Mouse (Mus musculus) heart, postnatal 0 days (tissue): ENCODE measurements around the gene Gm10320. TPM values are rescaled to one million over a fixed set of nuclear protein-coding genes. Genes with fewer than 3 reads are reported as not detected.

Experiments
- ATAC-seq: fragments of 200-750 bp; cut with Nextera tagmentation; 2 replicates; pipeline ENCODE4 v1.8.0; 2017; ENCODE audit warnings: low read depth, moderate number of reproducible peaks, moderate library complexity; ENCODE audit not compliant: insufficient read depth
- DNase-seq: peaks from one replicate; pipeline ENCODE4 v3.0.0-alpha.2; 2016; ENCODE audit warnings: low spot score
- H3K27ac ChIP-seq: fragments of 300-500 bp; sonication (generic); 2 replicates; pipeline ENCODE4 v1.5.1; 2014; ENCODE audit warnings: low read depth, mild to moderate bottlenecking
- H3K27me3 ChIP-seq: fragments of 300-500 bp; sonication (generic); 2 replicates; pipeline ENCODE4 v1.6.1; 2014; ENCODE audit warnings: low read length, mixed read lengths; ENCODE audit not compliant: control insufficient read depth, insufficient read depth
- H3K36me3 ChIP-seq: fragments of 300-500 bp; sonication (generic); replicated peaks from 2 replicates; pipeline ENCODE4 v1.6.1; 2014; ENCODE audit warnings: low read length, mixed read lengths; ENCODE audit not compliant: control insufficient read depth, insufficient read depth
- H3K4me1 ChIP-seq: fragments of 300-500 bp; sonication (generic); 2 replicates; pipeline ENCODE4 v1.6.1; 2014; ENCODE audit warnings: antibody characterized with exemption; ENCODE audit not compliant: control insufficient read depth, insufficient read depth
- H3K4me2 ChIP-seq: fragments of 300-500 bp; sonication (generic); 2 replicates; pipeline ENCODE4 v1.6.1; 2014; ENCODE audit warnings: low read depth, mild to moderate bottlenecking, low read length, moderate library complexity
- H3K4me3 ChIP-seq: fragments of 300-500 bp; sonication (generic); 2 replicates; pipeline ENCODE4 v1.5.1; 2014; ENCODE audit warnings: low read depth, low read length
- H3K9ac ChIP-seq: fragments of 300-500 bp; sonication (generic); replicated peaks from 2 replicates; pipeline ENCODE4 v1.6.1; 2014; ENCODE audit warnings: low read depth, low read length, mixed read lengths
- H3K9me3 ChIP-seq: fragments of 300-500 bp; sonication (generic); replicated peaks from 2 replicates; pipeline ENCODE4 v1.6.1; 2016; ENCODE audit warnings: low read length; ENCODE audit not compliant: control insufficient read depth
- CTCF ChIP-seq: IDR thresholded peaks from 2 replicates; pipeline ENCODE4 v1.5.1; 2016; ENCODE audit warnings: antibody characterized with exemption, control low read depth, low read depth
- EP300 ChIP-seq: IDR thresholded peaks from 2 replicates; pipeline ENCODE4 v1.6.1; 2016; ENCODE audit warnings: antibody characterized with exemption, low read depth
- WGBS: fragments of 180-500 bp; shearing (Covaris S2); extraction: QIAGEN DNeasy Blood & Tissue Kit; methylation state at CpG from one replicate; pipeline ENCODE4 v1.1.7; 2014; 5-methylcytosine and 5-hydroxymethylcytosine counted together
- polyA plus RNA-seq: library from polyadenylated mRNA; unstranded; fragments of >200 nt; fragmentation: Nextera tagmentation; extraction: Ambion mirVana; gene quantifications from 2 replicates; pipeline ENCODE4 v1.2.1, GENCODE M21; 2015
- total RNA-seq: library from RNA; depleted of rRNA; stranded (reverse); fragments of >200 nt; gene quantifications from 2 replicates; pipeline ENCODE4 v1.2.3, GENCODE M21; 2014; ENCODE audit warnings: low replicate concordance

Gene Gm10320
- total and polyA plus RNA-seq, 2 experiments from 2014 or later, result 0.66 TPM; not detected in 1

GRCm38 (mm10) chr13:98523719-98524316, 32.0 kb upstream of the Gm10320 start:
- H3K36me3 ChIP-seq, result no peaks in the 10 kb centered on the region
- no peak overlapping the region for H3K27ac ChIP-seq
- H3K9me3 ChIP-seq, result peaks cover 6% of the 10 kb centered on the region; the same call in 1 of the 2 replicates
- peaks cover 3% of the 10 kb centered on the region; the same call in 1 of the 2 replicates for H3K27me3 ChIP-seq
- ATAC-seq, result no peak
- 82% methylated on average over 6 of the region's 6 CpGs for WGBS
- no peak overlapping the region for H3K4me2 ChIP-seq
- H3K4me1 ChIP-seq, result no peaks in the 10 kb centered on the region
- no peak overlapping the region for H3K4me3 ChIP-seq
- TF ChIP-seq CTCF, result no peak
- TF ChIP-seq EP300, result no peak
- no peak for DNase-seq
- no peak overlapping the region for H3K9ac ChIP-seq

- TF ChIP-seq EP300 (no peak), CTCF (no peak)
- no peak overlapping the region for H3K4me2 ChIP-seq
- H3K27ac ChIP-seq, result no peak overlapping the region
- peak overlapping the region; percentile 2; the same call in 1 of the 2 replicates for H3K4me3 ChIP-seq
- H3K4me1 ChIP-seq, result no peaks in the 10 kb centered on the region
- no peaks in the 10 kb centered on the region for H3K36me3 ChIP-seq
- H3K9ac ChIP-seq, result no peak overlapping the region
- no peak for DNase-seq
- H3K27me3 ChIP-seq, result peaks cover 3% of the 10 kb centered on the region; the same call in 1 of the 2 replicates
- no peak for ATAC-seq
- H3K9me3 ChIP-seq, result peaks cover 6% of the 10 kb centered on the region; the same call in 1 of the 2 replicates
- 27% methylated on average over 11 of the region's 11 CpGs for WGBS
Observed at GRCm38 (mm10) chr13:98518341-98518740, 26.5 kb upstream of the Gm10320 start.

- Histone ChIP-seq H3K4me1 (no peaks in the 10 kb centered on the region), H3K27ac (no peak overlapping the region), H3K27me3 (peaks cover 3% of the 10 kb centered on the region; the same call in 1 of the 2 replicates), H3K36me3 (no peaks in the 10 kb centered on the region), H3K9me3 (peaks cover 6% of the 10 kb centered on the region; the same call in 1 of the 2 replicates), H3K9ac (no peak overlapping the region), H3K4me3 (no peak overlapping the region), H3K4me2 (no peak overlapping the region)
- 68% methylated on average over 5 of the region's 5 CpGs for WGBS
- ATAC-seq (no peak), DNase-seq (no peak)
- TF ChIP-seq CTCF (no peak), EP300 (no peak)
Observed at GRCm38 (mm10) chr13:98517666-98518065, 25.9 kb upstream of the Gm10320 start.

GRCm38 (mm10) chr13:98516985-98517384, 25.2 kb upstream of the Gm10320 start:
- no peak overlapping the region for H3K9ac ChIP-seq
- no peaks in the 10 kb centered on the region for H3K9me3 ChIP-seq
- H3K4me3 ChIP-seq, result no peak overlapping the region
- no peaks in the 10 kb centered on the region for H3K36me3 ChIP-seq
- ATAC-seq (no peak), DNase-seq (no peak)
- H3K4me2 ChIP-seq, result no peak overlapping the region
- no peaks in the 10 kb centered on the region for H3K4me1 ChIP-seq
- H3K27ac ChIP-seq, result no peak overlapping the region
- H3K27me3 ChIP-seq, result peaks cover 6% of the 10 kb centered on the region; the same call in 1 of the 2 replicates
- WGBS, result 78% methylated on average over 4 of the region's 4 CpGs
- no peak for TF ChIP-seq EP300
- TF ChIP-seq CTCF, result no peak

GRCm38 (mm10) chr13:98512066-98512465, 20.3 kb upstream of the Gm10320 start:
- no peaks in the 10 kb centered on the region for H3K36me3 ChIP-seq
- no peak for TF ChIP-seq CTCF
- no peak for TF ChIP-seq EP300
- no peak overlapping the region for H3K9ac ChIP-seq
- no peaks in the 10 kb centered on the region for H3K9me3 ChIP-seq
- no peak overlapping the region for H3K27ac ChIP-seq
- H3K4me2 ChIP-seq, result no peak overlapping the region
- H3K4me1 ChIP-seq, result no peaks in the 10 kb centered on the region
- WGBS, result 71% methylated on average over 4 of the region's 4 CpGs
- H3K4me3 ChIP-seq, result no peak overlapping the region
- H3K27me3 ChIP-seq, result peaks cover 28% of the 10 kb centered on the region
- no peak for DNase-seq
- no peak for ATAC-seq

- ATAC-seq, result no peak
- peaks cover 72% of the 10 kb centered on the region for H3K27me3 ChIP-seq
- H3K4me3 ChIP-seq, result no peak overlapping the region
- H3K9ac ChIP-seq, result no peak overlapping the region
- H3K4me2 ChIP-seq, result no peak overlapping the region
- no peaks in the 10 kb centered on the region for H3K9me3 ChIP-seq
- no peak for TF ChIP-seq CTCF
- 25% methylated on average over 2 of the region's 2 CpGs for WGBS
- no peaks in the 10 kb centered on the region for H3K36me3 ChIP-seq
- H3K27ac ChIP-seq, result no peak overlapping the region
- H3K4me1 ChIP-seq, result 0 out of 2 replicates have a peak, but pooled peaks cover 3% of the 10 kb centered on the region
- no peak for DNase-seq
Observed at GRCm38 (mm10) chr13:98507656-98508055, 15.9 kb upstream of the Gm10320 start.
